Mouse (Mus musculus): ENCODE results near the gene Ascl5.

DNA sequence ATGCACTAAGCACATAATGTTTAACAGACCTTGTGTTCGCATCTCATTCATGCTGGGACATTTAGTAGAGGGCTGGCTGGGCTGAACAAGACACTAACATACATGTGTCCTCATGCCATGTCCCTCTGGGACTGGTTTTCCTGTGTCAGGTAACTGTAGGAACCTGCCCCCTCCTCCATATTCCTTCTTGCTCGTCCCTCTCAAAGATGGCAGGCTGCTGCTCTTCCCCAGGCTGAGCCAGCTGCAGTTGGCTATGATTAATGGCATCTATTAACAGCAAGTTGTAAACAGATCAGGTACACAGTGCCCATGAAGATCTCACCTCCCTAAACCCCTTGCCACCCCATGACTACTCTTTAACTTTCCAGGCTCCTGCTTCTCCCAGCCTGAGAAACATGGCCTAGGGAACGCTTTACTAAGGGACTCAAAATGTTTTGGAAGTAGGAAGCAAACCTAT lies 44.3 kb upstream of the Ascl5 start, which contains the start of gene Igfn1:
- TF ChIP-seq CTCF (conservative IDR thresholded peaks at IDR 0.05; ENCODE audit: low read length) (no peak), POU5F1 (IDR thresholded peaks at IDR 0.05; ENCODE audit: borderline replicate concordance, low read length) (no peak), NANOG (IDR thresholded peaks at IDR 0.05; ENCODE audit: borderline replicate concordance, low read length) (no peak)

All from E14TG2a.4 (cell line).